Mouse (Mus musculus) MEL (cell line): ENCODE measurements around the gene Lsm8.

Experiments used
- BHLHE40 ChIP-seq: IDR thresholded peaks from 2 replicates; pipeline ENCODE4 v1.6.1; 2012; ENCODE audit warnings: low read depth, mild to moderate bottlenecking, inconsistent platforms, low read length, improper control_type of control experiment, borderline replicate concordance
- CTCF ChIP-seq, 3 experiments: IDR thresholded peaks in 2 of 3; conservative IDR thresholded peaks in 1 of 3; 2 replicates each; pipeline ENCODE4 v1.5.1; 2011 to 2012; ENCODE audit warnings: low read length in 3 of 3, low read depth in 2 of 3, mild to moderate bottlenecking in 2 of 3, improper control_type of control experiment in 1 of 3, inconsistent platforms in 1 of 3, mixed read lengths in 1 of 3, moderate library complexity in 1 of 3; ENCODE audit not compliant: control insufficient read depth in 1 of 3, insufficient read depth in 1 of 3, poor library complexity in 1 of 3, severe bottlenecking in 1 of 3
- MXI1 ChIP-seq: IDR thresholded peaks from 2 replicates; pipeline ENCODE4 v1.6.1; 2011; ENCODE audit warnings: mild to moderate bottlenecking, low read depth, low read length, improper control_type of control experiment
- ZKSCAN1 ChIP-seq: IDR thresholded peaks from 2 replicates; pipeline ENCODE4 v1.6.1; 2012; ENCODE audit warnings: low read depth, mild to moderate bottlenecking, inconsistent platforms, low read length, improper control_type of control experiment, moderate library complexity

- TF ChIP-seq MXI1, result no peak
- no peak for TF ChIP-seq ZKSCAN1
- TF ChIP-seq CTCF (IDR thresholded peaks at IDR 0.05 in 2 of 3, conservative IDR thresholded peaks at IDR 0.05 in 1 of 3; ENCODE audit: control insufficient read depth in 1 of 3, insufficient read depth in 1 of 3, low read depth in 2 of 3, low read length in 3 of 3, poor library complexity in 1 of 3, severe bottlenecking in 1 of 3), result no peak
- TF ChIP-seq BHLHE40, result no peak
These were observed 28.1 kb upstream of the Lsm8 start for GRCm38 (mm10) chr6:18820246-18820645.
